Mouse (Mus musculus) liver, adult 2 months (tissue): Measurements from ENCODE around the gene Tprn. TPM values are rescaled to one million over a fixed set of nuclear protein-coding genes. Genes with fewer than 3 reads are reported as not detected.

ENCODE experiments used
- DNase-seq: peaks from one replicate; pipeline ENCODE4 v3.0.0-alpha.2; 2011; ENCODE audit warnings: low read depth, low spot score; ENCODE audit errors: extremely low read depth
- H3K27ac ChIP-seq: fragments of 200-500 bp; replicated peaks from 2 replicates; pipeline ENCODE4 v1.5.1; 2012; ENCODE audit warnings: low read depth, mild to moderate bottlenecking, control low read depth, inconsistent platforms, low read length; ENCODE audit not compliant: insufficient read depth
- H3K27me3 ChIP-seq: fragments of 200-500 bp; 2 replicates; pipeline ENCODE4 v1.6.1; 2012; ENCODE audit warnings: mild to moderate bottlenecking, moderate library complexity, low read length, inconsistent platforms; ENCODE audit not compliant: control insufficient read depth, insufficient read depth
- H3K36me3 ChIP-seq: fragments of 200-500 bp; 2 replicates; pipeline ENCODE4 v1.6.1; 2012; ENCODE audit warnings: low read length, inconsistent platforms; ENCODE audit not compliant: control insufficient read depth, insufficient read depth
- H3K4me1 ChIP-seq: fragments of 200-500 bp; 2 replicates; pipeline ENCODE4 v1.6.1; 2011; ENCODE audit warnings: low read length; ENCODE audit not compliant: control insufficient read depth, insufficient read depth
- H3K4me3 ChIP-seq: fragments of 200-500 bp; 2 replicates; pipeline ENCODE4 v1.5.1; 2011; ENCODE audit warnings: low read depth, mild to moderate bottlenecking, control low read depth, low read length, moderate library complexity; ENCODE audit not compliant: insufficient read depth
- H3K79me2 ChIP-seq: fragments of 200-500 bp; 2 replicates; pipeline ENCODE4 v1.6.1; 2012; ENCODE audit warnings: inconsistent platforms, mild to moderate bottlenecking, low read length, moderate library complexity; ENCODE audit not compliant: control insufficient read depth, insufficient read depth
- H3K9ac ChIP-seq: fragments of 200-500 bp; 2 replicates; pipeline ENCODE4 v1.6.1; 2012; ENCODE audit warnings: low read depth, mild to moderate bottlenecking, control low read depth, inconsistent platforms, low read length
- CTCF ChIP-seq: fragments of 200-500 bp; IDR thresholded peaks from 2 replicates; pipeline ENCODE4 v1.5.1; 2011; ENCODE audit warnings: low read depth, low read length, control low read depth
- POLR2A ChIP-seq: fragments of 200-500 bp; IDR thresholded peaks from 2 replicates; pipeline ENCODE4 v1.6.1; 2011; ENCODE audit warnings: low read length, control low read depth; ENCODE audit not compliant: insufficient read depth; ENCODE audit errors: extremely low read depth
- WGBS: fragments of 180-500 bp; shearing (Covaris S2); methylation state at CpG from one replicate; pipeline ENCODE4 v1.1.7; 2018; 5-methylcytosine and 5-hydroxymethylcytosine counted together
- polyA plus RNA-seq: library from polyadenylated mRNA; depleted of rRNA; stranded (reverse); fragments of >200 nt; gene quantifications from 2 replicates; pipeline ENCODE4 v1.2.3, GENCODE M21; 2012
- total RNA-seq: library from RNA; depleted of rRNA; stranded (reverse); fragments of >200 nt; gene quantifications from 2 replicates; pipeline ENCODE4 v1.2.3, GENCODE M21; 2014

Tprn gene
- total and polyA plus RNA-seq, 2 experiments = 0.55 to 4.3 TPM

DNA sequence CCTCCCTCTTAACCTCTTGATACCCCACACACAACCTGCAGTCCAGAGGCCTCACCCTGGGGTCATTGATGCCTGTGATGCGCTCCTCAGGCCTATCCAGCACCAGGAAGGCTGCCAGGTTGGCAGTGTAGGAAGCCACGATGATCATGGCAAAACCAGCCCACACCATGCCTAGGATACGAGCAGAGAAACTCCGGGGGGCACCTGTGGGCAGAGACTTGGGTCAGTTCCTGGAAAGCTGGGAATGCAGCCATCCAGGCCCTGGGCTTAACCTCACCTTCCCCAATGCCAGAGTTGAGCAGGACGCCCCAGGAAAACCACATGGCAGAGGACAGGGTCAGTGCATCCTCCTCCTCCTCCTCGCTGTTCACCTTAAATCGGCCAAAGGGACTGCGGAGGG is 34.7 kb downstream of the Tprn start:
- Histone ChIP-seq H3K4me1 (no peaks in the 10 kb centered on the region), H3K9ac (no peak overlapping the region), H3K27me3 (peaks cover 2% of the 10 kb centered on the region; the same call in 1 of the 2 replicates), H3K27ac (no peak overlapping the region), H3K4me3 (no peak overlapping the region), H3K36me3 (no peaks in the 10 kb centered on the region), H3K79me2 (no peaks in the 10 kb centered on the region)
- no peak for DNase-seq
- WGBS = 71% methylated on average over 7 of the region's 8 CpGs
- TF ChIP-seq POLR2A (no peak), CTCF (no peak)

DNA sequence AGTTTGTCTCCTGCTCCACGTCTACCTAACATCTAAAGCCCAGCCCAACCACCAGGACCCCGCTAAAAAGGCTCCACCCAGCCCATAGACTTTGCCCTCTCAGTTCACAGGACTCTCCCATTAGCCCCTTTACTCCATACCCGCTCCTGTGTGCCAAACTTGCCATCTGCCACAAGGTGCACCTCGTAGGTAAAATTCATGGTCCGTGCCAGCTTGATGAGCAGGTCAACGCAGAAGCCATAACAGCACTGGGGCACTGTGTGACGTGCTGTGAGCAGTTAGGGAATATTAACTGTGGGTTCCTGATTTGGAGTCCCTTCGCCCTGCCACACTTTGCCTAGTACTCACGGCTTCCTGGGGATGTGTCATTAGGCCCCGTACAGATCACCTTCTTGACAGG is 35.6 kb downstream of the Tprn start:
- Histone ChIP-seq H3K9ac (no peak overlapping the region), H3K79me2 (no peaks in the 10 kb centered on the region), H3K4me1 (no peaks in the 10 kb centered on the region), H3K4me3 (no peak overlapping the region), H3K36me3 (no peaks in the 10 kb centered on the region), H3K27me3 (no peaks in the 10 kb centered on the region), H3K27ac (no peak overlapping the region)
- no peak for DNase-seq
- TF ChIP-seq POLR2A = no peak
- TF ChIP-seq CTCF = no peak
- 68% methylated on average over 10 of the region's 10 CpGs for WGBS

DNA sequence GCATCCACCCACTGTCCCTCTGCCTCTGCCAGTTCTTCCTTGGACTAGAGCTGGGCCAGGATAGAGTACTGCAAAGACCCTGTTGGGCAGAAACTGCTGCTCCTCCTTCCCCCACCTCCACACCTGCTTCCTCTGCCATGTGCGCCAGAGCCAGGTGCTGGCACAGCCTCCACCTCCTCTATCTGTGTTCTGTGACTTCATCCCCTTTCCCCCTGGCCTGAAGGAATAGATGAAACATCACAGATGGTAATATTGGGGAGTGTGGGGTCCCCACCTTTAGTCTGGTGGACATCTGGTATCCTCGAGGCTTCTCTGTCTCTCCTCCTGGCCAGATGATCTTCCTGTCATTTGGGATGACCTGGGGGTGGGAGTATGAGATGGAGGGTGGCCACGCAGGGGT is 41.0 kb downstream of the Tprn start:
- TF ChIP-seq CTCF (no peak), POLR2A (no peak)
- Histone ChIP-seq H3K79me2 (no peaks in the 10 kb centered on the region), H3K4me3 (no peak overlapping the region), H3K27ac (no peak overlapping the region), H3K4me1 (peaks cover 3% of the 10 kb centered on the region; the same call in 1 of the 2 replicates), H3K9ac (no peak overlapping the region), H3K27me3 (peaks cover 10% of the 10 kb centered on the region), H3K36me3 (no peaks in the 10 kb centered on the region)
- DNase-seq = no peak
- WGBS = 61% methylated on average over 3 of the region's 3 CpGs

DNA sequence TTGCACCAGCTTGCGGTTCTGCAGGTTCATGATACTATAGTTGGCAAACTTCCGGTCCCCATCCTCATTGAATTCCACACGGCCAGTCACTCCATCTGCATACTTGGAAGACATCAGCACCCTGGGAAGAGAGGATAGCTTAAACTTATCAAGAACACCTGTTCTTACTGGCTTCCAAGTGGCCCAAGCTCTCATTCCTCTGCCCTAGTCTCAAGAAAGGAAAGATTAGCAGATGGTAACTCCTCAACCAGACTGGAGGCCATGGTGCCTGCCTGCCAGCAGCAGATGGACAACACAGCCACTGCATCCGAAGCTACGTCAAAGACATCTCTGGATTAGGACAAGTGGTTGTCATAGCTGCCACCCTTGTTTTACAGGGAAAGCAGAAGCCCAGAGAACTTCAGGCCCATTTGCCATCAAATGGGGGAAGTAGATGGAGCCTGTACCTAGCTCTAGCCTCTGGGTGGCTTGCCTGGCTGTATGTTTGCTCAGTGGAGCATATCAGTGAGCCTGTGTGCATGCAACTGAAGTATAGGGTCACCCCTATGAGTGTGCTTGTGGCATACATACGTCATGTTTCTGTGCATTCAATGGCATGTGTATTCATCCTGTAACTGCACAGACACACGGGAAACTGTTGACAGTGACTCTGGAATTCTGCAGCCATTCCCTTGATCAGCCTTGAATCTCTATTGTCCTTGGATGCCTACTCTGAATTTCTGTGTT is 41.7 kb downstream of the Tprn start:
- Histone ChIP-seq H3K9ac (no peak overlapping the region), H3K27me3 (peaks cover 10% of the 10 kb centered on the region), H3K36me3 (no peaks in the 10 kb centered on the region), H3K79me2 (no peaks in the 10 kb centered on the region), H3K4me1 (peaks cover 3% of the 10 kb centered on the region; the same call in 1 of the 2 replicates), H3K4me3 (no peak overlapping the region), H3K27ac (no peak overlapping the region)
- 71% methylated on average over 7 of the region's 7 CpGs for WGBS
- no peak for DNase-seq
- TF ChIP-seq POLR2A (no peak), CTCF (no peak)

DNA sequence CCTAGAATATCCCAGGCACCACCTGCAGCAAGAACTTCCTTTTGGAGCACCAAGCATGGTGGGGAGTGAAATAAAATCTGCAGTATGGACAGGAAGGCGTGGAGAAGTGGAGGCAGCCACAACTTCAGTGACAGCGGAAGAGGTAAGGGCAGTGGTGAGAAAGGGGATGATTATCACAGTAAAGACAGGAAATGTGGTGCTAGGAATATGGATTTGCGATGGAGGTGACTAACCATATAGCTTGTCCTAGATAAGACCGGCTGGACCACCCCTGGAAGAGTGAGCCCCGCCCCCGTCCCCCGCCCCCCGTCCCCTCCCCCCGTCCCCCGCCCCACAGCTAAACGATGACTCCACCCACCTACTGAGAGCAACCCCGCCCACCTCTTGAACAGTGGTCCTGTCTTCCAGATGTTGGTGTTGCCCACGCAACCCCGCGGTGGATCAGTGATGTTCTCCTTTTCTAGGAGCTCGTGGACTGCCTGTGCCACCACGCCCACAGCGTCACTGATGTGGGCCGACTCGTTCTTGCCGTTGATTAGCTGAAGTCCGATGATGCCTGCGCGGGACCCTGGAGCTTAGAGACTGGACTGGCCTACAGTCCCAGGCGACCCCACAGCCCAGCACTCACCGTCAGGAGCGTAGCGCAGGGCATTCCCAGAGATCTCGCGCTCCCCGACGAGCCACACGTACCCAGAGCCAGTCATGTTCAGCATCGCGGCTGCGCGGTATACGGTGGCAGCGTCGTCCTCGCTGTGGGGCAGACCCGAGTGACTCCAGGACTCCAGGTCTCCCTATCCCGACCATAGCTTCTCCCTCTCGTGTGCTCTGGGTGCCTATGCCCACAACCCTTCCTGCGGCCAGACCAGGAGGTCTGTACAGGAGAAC is 42.5 kb downstream of the Tprn start:
- H3K9ac ChIP-seq = no peak overlapping the region
- 5% methylated on average over 44 of the region's 45 CpGs for WGBS
- no peaks in the 10 kb centered on the region for H3K79me2 ChIP-seq
- H3K36me3 ChIP-seq = no peaks in the 10 kb centered on the region
- DNase-seq = no peak
- H3K27me3 ChIP-seq = peaks cover 10% of the 10 kb centered on the region
- no peak overlapping the region for H3K27ac ChIP-seq
- TF ChIP-seq POLR2A (no peak), CTCF (no peak)
- peak overlapping the region; percentile 30; the same call in 1 of the 2 replicates for H3K4me3 ChIP-seq
- peaks cover 3% of the 10 kb centered on the region; the same call in 1 of the 2 replicates for H3K4me1 ChIP-seq
